Mouse (Mus musculus) thymus, postnatal 10 days (tissue): ENCODE results near the gene Serinc2.

Experiments
- DNase-seq, 2 experiments: peaks; one replicate each; pipeline ENCODE4 v3.0.0; 2021; ENCODE audit warnings: low spot score in 2 of 2

Gene Serinc2

GRCm38 (mm10) chr4:130279105-130279504, at the start of gene Serinc2:
TSS of gene Serinc2 (minus strand) at chr4:130279205.
- DNase-seq, result no peak

GRCm38 (mm10) chr4:130327366-130327765, 48.4 kb upstream of the Serinc2 start:
- DNase-seq, result no peak

GRCm38 (mm10) chr4:130325446-130325845, 46.4 kb upstream of the Serinc2 start:
- DNase-seq, result no peak

- DNase-seq, result no peak
Observed at GRCm38 (mm10) chr4:130323607-130324006, 44.6 kb upstream of the Serinc2 start.

DNA sequence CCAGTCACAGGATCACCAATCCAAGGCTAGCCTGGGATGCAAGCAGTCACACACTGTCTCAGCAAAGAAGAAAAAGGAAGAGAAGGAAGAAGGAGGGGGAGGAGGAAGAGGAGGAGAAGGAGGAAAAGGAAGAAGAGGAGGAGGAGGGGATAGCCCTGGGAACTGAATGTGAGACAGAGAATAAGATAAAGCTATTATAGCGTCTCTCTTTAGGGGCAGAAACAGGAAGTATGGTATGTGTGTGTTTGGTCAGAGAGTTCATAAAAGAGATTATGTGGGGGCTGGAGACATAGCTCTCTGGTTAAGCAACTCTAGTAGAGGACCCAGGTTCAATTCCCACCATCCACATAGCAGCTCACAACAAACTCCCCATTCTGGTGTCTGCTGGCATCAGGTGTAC, 44.2 kb upstream of the Serinc2 start:
- DNase-seq, result no peak

GRCm38 (mm10) chr4:130322567-130322966, 43.6 kb upstream of the Serinc2 start:
- no peak for DNase-seq

- DNase-seq, result no peak
Observed at GRCm38 (mm10) chr4:130321640-130322039, 42.6 kb upstream of the Serinc2 start.

- no peak for DNase-seq
Observed at GRCm38 (mm10) chr4:130319564-130319963, 40.6 kb upstream of the Serinc2 start.

DNA sequence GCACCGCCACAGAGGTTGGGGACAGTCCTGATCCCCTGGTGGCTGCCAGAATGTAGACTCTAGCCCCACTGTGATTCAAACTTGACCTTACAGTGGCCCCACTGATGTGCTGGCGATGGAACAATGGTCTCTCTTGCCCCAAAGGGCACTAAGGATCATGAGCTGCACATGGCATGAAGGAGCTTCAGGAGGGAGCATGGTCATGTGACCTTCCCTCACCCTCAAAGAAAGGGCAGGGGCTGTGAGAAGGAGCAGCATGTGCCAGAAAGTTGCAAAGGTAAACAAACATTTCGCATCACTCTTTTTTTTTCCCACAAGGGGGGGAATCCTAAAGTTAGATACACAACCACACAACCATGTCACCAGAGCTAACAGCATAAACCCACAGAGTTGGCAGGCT, 39.1 kb upstream of the Serinc2 start:
- DNase-seq, result no peak

GRCm38 (mm10) chr4:130316691-130317090, 37.7 kb upstream of the Serinc2 start:
- DNase-seq, result no peak

DNA sequence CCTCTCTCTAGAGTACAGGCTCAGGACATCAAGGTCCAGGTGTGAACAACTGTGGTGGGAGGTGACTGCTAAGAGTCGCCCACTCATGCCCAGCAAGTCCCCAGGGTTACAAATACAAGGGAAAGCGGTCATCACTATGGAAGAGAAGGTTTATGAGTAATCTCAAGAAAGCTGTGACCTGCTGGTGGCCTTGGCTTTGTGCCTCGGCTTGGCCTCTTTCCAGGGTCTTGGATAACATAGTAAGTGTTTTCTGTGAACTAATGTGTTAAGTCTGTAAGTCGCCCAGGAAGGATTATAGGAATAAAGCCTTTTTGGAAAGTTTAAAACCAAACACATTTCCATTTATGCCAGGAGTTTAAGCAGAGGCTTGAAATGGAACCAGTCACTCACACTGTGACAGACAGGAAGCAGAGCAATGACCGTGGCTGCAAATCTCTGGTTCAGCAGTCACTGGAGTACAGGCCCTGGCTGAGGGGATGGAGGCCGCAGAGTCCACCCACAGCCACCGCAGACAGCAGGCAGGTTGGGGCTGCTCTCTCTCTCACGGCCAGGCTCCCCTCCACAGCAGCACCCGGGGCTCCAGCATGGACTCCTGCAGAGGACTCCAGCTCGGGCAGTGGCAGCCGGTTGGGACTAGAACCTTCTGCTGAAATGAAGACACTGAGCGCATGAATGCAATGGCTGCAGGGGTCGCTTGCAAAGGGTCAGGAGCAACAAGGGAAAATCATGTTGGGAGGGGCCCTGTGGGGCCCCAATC, 36.9 kb upstream of the Serinc2 start:
- no peak for DNase-seq

DNA sequence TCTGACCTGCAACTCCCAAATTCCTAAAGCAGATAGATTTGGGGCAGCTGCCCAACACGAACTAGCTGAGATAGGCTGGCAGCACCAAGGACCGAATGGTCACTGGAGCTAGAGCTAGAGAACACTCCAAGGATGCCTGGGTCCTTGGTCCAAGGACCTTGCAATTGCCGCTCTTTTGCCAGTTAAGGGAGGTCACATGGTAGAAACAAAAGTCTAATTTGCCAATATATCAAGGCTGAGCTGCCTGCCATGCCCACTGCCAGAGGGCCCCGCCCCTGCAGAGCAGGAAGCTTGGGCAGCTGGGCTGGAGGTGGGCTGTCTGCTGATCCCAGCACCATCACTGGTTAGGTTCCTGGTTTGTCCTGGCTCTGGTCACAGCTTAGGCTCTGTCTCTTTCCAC, 34.5 kb upstream of the Serinc2 start:
- DNase-seq, result no peak

- no peak for DNase-seq
Observed at GRCm38 (mm10) chr4:130312526-130312925, 33.5 kb upstream of the Serinc2 start.

DNA sequence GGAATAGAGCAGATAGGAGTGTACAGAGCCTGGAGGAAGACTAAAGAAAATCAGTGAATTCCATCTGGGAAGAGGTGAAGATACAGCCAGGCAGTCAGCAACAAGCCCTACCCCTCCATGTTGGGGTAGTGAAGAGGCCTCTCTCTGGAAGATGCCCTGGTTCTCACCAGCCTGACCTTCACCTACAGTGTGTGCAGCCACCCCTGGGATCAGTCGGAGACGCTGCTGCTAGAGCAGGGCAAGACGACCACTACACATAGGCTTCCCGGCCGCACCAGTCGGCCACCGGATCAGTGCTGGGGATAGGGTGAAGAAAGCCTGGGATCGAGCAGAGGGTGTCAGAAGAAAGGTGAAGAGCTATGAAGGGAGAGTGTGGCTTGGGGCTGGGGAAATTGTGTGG, 30.2 kb upstream of the Serinc2 start:
- DNase-seq, result no peak

- DNase-seq, result no peak
Observed at GRCm38 (mm10) chr4:130308231-130309081, 29.5 kb upstream of the Serinc2 start, which contains the start of the genes Fabp3 and Gm10570. TSS of gene Fabp3 (plus strand) at chr4:130308595. TSS of gene Gm10570 (minus strand) at chr4:130308674.

DNA sequence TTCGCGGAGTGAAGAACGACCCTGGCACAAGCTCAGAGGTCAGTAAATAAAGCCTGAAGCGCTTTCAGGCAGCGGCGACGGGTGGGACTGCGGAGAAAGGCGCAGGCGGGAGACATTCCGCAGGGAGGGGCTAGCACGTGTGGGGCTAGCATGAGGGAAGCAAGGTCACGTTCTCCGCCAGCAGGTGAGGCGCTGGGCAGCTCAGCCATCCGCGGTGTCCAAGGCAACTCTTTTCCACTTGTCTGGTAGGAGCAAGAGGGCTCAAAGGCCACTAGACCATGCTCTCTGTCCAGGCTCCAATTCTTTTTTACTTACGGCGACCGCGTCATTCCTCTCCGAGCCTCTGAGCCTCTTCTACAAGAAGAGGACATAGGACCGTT, 28.8 kb upstream of the Serinc2 start:
- DNase-seq, result no peak

- no peak for DNase-seq
Observed at GRCm38 (mm10) chr4:130306796-130307630, 28.0 kb upstream of the Serinc2 start.

DNA sequence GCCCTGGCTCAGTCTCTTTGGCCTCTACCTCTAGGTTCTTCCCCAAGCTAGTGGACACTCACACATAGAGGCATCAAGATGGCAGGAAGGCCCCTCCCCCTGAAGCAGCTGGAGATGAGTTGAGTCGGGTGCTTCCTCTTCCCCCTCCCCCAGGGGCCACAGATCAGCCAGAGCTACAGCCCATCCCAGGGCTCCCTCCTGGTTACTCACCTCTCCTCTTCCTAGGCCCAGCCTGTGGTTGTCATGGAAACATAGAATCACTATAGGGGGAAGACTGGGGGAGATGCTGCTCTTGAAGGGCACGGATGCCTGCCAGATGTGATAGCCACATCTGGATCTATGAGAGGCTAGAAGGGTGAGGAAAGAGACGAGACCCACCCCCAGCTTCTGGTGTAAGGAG, 25.7 kb upstream of the Serinc2 start:
- DNase-seq, result no peak

GRCm38 (mm10) chr4:130302285-130302870, 23.4 kb upstream of the Serinc2 start:
- no peak for DNase-seq

DNA sequence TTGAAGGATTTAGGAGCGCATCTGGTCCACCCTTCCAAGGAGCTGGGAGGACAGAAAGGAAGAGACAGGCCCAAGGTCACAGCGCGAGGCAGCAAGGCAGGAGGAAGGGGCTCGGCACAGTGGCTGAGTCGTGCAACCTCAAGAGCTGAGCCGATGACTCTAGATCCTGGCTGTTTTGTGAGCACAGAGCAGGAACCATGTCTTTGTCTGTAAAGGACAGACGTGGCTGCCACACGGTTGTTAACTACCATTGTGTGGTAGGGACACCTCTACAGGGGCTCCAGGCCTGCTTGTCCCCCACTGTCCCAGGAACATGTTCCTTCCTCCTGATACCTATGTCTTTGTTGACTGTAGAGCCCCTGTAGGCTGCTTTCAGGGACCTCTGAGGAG, 20.6 kb upstream of the Serinc2 start:
- DNase-seq, result no peak

- DNase-seq, result no peak
Observed at GRCm38 (mm10) chr4:130298877-130299628, 20.0 kb upstream of the Serinc2 start.
